Mouse (Mus musculus) heart, embryonic 11.5 days (tissue): Measurements from ENCODE around the gene Ipcef1. TPM values are rescaled to one million over a fixed set of nuclear protein-coding genes. Genes with fewer than 3 reads are reported as not detected.
"Not testable (repeated sequence)": the region's sequence is repeated elsewhere in the genome, so short reads cannot be mapped to it uniquely, and the experiment has no call there.

Experiments
- ATAC-seq: fragments of 200-750 bp; cut with Nextera tagmentation; replicated peaks from 2 replicates; pipeline ENCODE4 v1.8.0; 2017; ENCODE audit warnings: moderate library complexity; ENCODE audit not compliant: insufficient number of reproducible peaks, low FRiP score, low TSS enrichment
- H3K27ac ChIP-seq: fragments of 300-500 bp; sonication (generic); 2 replicates; pipeline ENCODE4 v1.5.1; 2014; ENCODE audit warnings: mild to moderate bottlenecking, low read depth, low read length
- H3K27me3 ChIP-seq: fragments of 300-500 bp; sonication (generic); 2 replicates; pipeline ENCODE4 v1.6.1; 2014; ENCODE audit warnings: mild to moderate bottlenecking, low read length, mixed read lengths; ENCODE audit not compliant: control insufficient read depth, insufficient read depth
- H3K36me3 ChIP-seq: fragments of 300-500 bp; sonication (generic); 2 replicates; pipeline ENCODE4 v1.6.1; 2014; ENCODE audit warnings: mild to moderate bottlenecking, low read length, moderate library complexity, mixed read lengths; ENCODE audit not compliant: control insufficient read depth, insufficient read depth
- H3K4me1 ChIP-seq: fragments of 300-500 bp; sonication (generic); 2 replicates; pipeline ENCODE4 v1.6.1; 2014; ENCODE audit warnings: low read length; ENCODE audit not compliant: control insufficient read depth, insufficient read depth
- H3K4me2 ChIP-seq: fragments of 300-500 bp; sonication (generic); 2 replicates; pipeline ENCODE4 v1.6.1; 2014; ENCODE audit warnings: mild to moderate bottlenecking, moderate library complexity
- H3K4me3 ChIP-seq: fragments of 300-500 bp; sonication (generic); 2 replicates; pipeline ENCODE4 v1.5.1; 2014; ENCODE audit warnings: low read depth, low read length
- H3K9ac ChIP-seq: fragments of 300-500 bp; sonication (generic); 2 replicates; pipeline ENCODE4 v1.6.1; 2014; ENCODE audit warnings: mild to moderate bottlenecking, low read depth, low read length, moderate library complexity
- H3K9me3 ChIP-seq: fragments of 300-500 bp; sonication (generic); replicated peaks from 2 replicates; pipeline ENCODE4 v1.6.1; 2016; ENCODE audit warnings: low read length; ENCODE audit not compliant: control insufficient read depth
- WGBS: fragments of 180-500 bp; shearing (Covaris S2); extraction: QIAGEN DNeasy Blood & Tissue Kit; methylation state at CpG from one replicate; pipeline ENCODE4 v1.1.7; 2014; ENCODE audit not compliant: insufficient replicate concordance; 5-methylcytosine and 5-hydroxymethylcytosine counted together
- polyA plus RNA-seq: library from polyadenylated mRNA; unstranded; fragments of >200 nt; fragmentation: Nextera tagmentation; extraction: Ambion mirVana; gene quantifications from 2 replicates; pipeline ENCODE4 v1.2.1, GENCODE M21; 2014

The Ipcef1 gene
- polyA plus RNA-seq, 1 experiment from 2014 or later: 0.09 TPM

GRCm38 (mm10) chr10:7020551-7020950 is 31.7 kb downstream of the Ipcef1 start:
- Histone ChIP-seq H3K4me1 (no peaks in the 10 kb centered on the region), H3K36me3 (no peaks in the 10 kb centered on the region), H3K9ac (no peak overlapping the region), H3K4me3 (no peak overlapping the region), H3K27ac (no peak overlapping the region), H3K4me2 (no peak overlapping the region), H3K27me3 (no peaks in the 10 kb centered on the region), H3K9me3 (no peaks in the 10 kb centered on the region)
- WGBS: 81% methylated on average over 9 of the region's 9 CpGs
- no peak for ATAC-seq

GRCm38 (mm10) chr10:7019781-7020386 is 32.4 kb downstream of the Ipcef1 start:
- H3K27ac ChIP-seq: no peak overlapping the region
- H3K4me1 ChIP-seq: no peaks in the 10 kb centered on the region
- no peak overlapping the region for H3K4me2 ChIP-seq
- no peak overlapping the region for H3K4me3 ChIP-seq
- ATAC-seq: no peak
- H3K27me3 ChIP-seq: no peaks in the 10 kb centered on the region
- H3K9me3 ChIP-seq: no peaks in the 10 kb centered on the region
- WGBS: 76% methylated on average over 7 of the region's 7 CpGs
- no peaks in the 10 kb centered on the region for H3K36me3 ChIP-seq
- H3K9ac ChIP-seq: no peak overlapping the region

GRCm38 (mm10) chr10:7015199-7015598 is 37.1 kb downstream of the Ipcef1 start:
- no peaks in the 10 kb centered on the region for H3K9me3 ChIP-seq
- H3K4me2 ChIP-seq: no peak overlapping the region
- no peaks in the 10 kb centered on the region for H3K36me3 ChIP-seq
- H3K9ac ChIP-seq: no peak overlapping the region
- H3K4me3 ChIP-seq: no peak overlapping the region
- H3K27ac ChIP-seq: no peak overlapping the region
- ATAC-seq: no peak
- no peaks in the 10 kb centered on the region for H3K4me1 ChIP-seq
- WGBS: 32% methylated on average over 1 of the region's 1 CpGs
- no peaks in the 10 kb centered on the region for H3K27me3 ChIP-seq

- WGBS: 75% methylated on average over 8 of the region's 8 CpGs
- H3K4me2 ChIP-seq: no peak overlapping the region
- H3K4me3 ChIP-seq: no peak overlapping the region
- H3K9ac ChIP-seq: no peak overlapping the region
- no peak for ATAC-seq
- H3K9me3 ChIP-seq: no peaks in the 10 kb centered on the region; the same call in 1 of the 2 replicates
- H3K27ac ChIP-seq: no peak overlapping the region
- H3K36me3 ChIP-seq: no peaks in the 10 kb centered on the region
- H3K4me1 ChIP-seq: no peaks in the 10 kb centered on the region
- H3K27me3 ChIP-seq: no peaks in the 10 kb centered on the region
Measured at GRCm38 (mm10) chr10:7010543-7010942, 41.7 kb downstream of the Ipcef1 start.

- H3K4me3 ChIP-seq: no peak overlapping the region
- no peak overlapping the region for H3K4me2 ChIP-seq
- no peak overlapping the region for H3K27ac ChIP-seq
- no peaks in the 10 kb centered on the region for H3K36me3 ChIP-seq
- no peaks in the 10 kb centered on the region; the same call in 1 of the 2 replicates for H3K9me3 ChIP-seq
- no peaks in the 10 kb centered on the region for H3K4me1 ChIP-seq
- WGBS: 57% methylated on average over 5 of the region's 5 CpGs
- ATAC-seq: no peak
- no peak overlapping the region for H3K9ac ChIP-seq
- no peaks in the 10 kb centered on the region for H3K27me3 ChIP-seq
Measured at GRCm38 (mm10) chr10:7004980-7005538, 47.2 kb downstream of the Ipcef1 start.

GRCm38 (mm10) chr10:7003898-7004297 is 48.4 kb downstream of the Ipcef1 start:
- H3K4me3 ChIP-seq, H3K4me2 ChIP-seq, ATAC-seq, H3K9me3 ChIP-seq, H3K9ac ChIP-seq, H3K4me1 ChIP-seq, H3K27ac ChIP-seq, H3K36me3 ChIP-seq, H3K27me3 ChIP-seq: not testable (repeated sequence)

GRCm38 (mm10) chr10:6999355-6999754 is 52.9 kb downstream of the Ipcef1 start:
- ATAC-seq: no peak
- no peaks in the 10 kb centered on the region for H3K36me3 ChIP-seq
- H3K9me3 ChIP-seq: no peaks in the 10 kb centered on the region
- H3K27me3 ChIP-seq: no peaks in the 10 kb centered on the region
- 70% methylated on average over 3 of the region's 3 CpGs for WGBS
- no peaks in the 10 kb centered on the region for H3K4me1 ChIP-seq
- no peak overlapping the region for H3K9ac ChIP-seq
- no peak overlapping the region for H3K27ac ChIP-seq
- no peak overlapping the region for H3K4me3 ChIP-seq
- H3K4me2 ChIP-seq: no peak overlapping the region

GRCm38 (mm10) chr10:6998576-6999250 is 53.6 kb downstream of the Ipcef1 start:
- Histone ChIP-seq H3K27ac (no peak overlapping the region), H3K4me3 (no peak overlapping the region), H3K9ac (no peak overlapping the region), H3K27me3 (no peaks in the 10 kb centered on the region), H3K36me3 (no peaks in the 10 kb centered on the region), H3K4me1 (no peaks in the 10 kb centered on the region), H3K9me3 (no peaks in the 10 kb centered on the region), H3K4me2 (no peak overlapping the region)
- ATAC-seq: no peak
- WGBS: 86% methylated on average over 4 of the region's 4 CpGs

- Histone ChIP-seq H3K9me3 (no peaks in the 10 kb centered on the region), H3K27me3 (no peaks in the 10 kb centered on the region), H3K4me2 (no peak overlapping the region), H3K9ac (no peak overlapping the region), H3K4me1 (no peaks in the 10 kb centered on the region), H3K36me3 (no peaks in the 10 kb centered on the region), H3K4me3 (no peak overlapping the region), H3K27ac (no peak overlapping the region)
- 77% methylated on average over 3 of the region's 3 CpGs for WGBS
- no peak for ATAC-seq
Measured at GRCm38 (mm10) chr10:6996895-6997294, 55.4 kb downstream of the Ipcef1 start.
